Mouse (Mus musculus): Measurements from ENCODE around the gene Cbx8.
A peak's percentile ranks its signal among the peaks of the same experiment; 100 is the strongest.

The Cbx8 gene

DNA sequence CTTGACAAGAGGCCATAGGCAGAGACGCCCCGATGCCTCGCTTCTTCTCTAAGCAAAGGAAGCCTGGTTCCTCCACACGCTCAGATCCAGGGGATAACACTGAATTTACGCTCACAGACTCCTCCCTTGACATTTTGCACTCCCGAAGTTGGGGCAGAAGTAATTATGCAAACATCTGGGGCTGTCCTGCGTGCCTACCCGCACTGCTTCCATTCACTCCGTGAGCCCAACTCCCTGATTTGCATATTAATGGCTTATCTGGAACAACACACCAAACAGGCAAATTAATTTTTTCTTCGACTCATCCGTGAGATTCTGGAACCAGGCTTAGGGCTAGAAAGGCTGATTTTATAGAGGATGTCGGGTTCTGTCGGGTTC, 7.4 kb upstream of the Cbx8 start:
- no peak for DNase-seq

- no peak for DNase-seq
These were observed 6.7 kb upstream of the Cbx8 start for GRCm38 (mm10) chr11:119047261-119048132.

- DNase-seq, result peak; percentile 78
These were observed 6.0 kb upstream of the Cbx8 start for GRCm38 (mm10) chr11:119046601-119047245.

DNA sequence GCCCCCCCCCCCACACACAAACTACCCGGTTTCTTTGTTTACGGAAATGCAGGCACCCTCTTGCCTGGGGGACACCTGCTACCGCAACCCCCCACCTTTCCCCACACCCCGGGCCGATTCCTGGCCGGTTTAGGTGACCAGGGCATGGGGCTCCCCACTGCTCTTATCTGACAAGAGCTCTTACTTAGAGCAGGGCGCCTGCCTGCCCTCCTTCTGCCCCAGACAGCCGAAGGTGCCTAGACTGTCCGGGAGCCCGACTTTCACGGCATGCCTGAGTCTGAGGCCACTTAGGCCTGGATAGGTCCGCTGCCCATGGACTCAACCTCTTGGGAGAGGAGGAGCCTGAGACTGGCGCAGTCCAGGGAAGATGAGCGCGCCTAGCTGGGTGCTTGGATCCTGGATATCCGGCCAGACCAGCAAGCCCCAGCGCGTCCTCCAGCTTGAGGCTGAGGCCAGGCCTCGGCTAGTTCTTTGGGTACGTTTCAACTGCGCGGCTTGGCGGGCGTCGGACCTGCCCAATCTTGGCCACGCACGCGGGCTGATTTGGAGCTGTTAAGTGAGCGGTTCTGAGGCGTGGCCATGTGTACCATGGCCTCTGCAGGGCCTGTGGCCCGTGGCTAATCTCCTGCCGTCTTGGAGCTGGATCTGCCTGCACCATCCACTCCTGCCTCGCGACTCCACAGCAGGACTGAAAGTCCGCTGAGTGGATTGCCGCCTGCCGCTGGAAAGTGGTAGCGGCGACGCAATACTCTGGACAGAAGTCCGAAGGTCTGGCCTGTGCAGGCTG, 4.0 kb upstream of the Cbx8 start:
- DNase-seq, result peak; percentile 81

- no peak for DNase-seq
These were observed 3.2 kb upstream of the Cbx8 start for GRCm38 (mm10) chr11:119043761-119044550.

- DNase-seq, result no peak
These were observed 2.4 kb upstream of the Cbx8 start for GRCm38 (mm10) chr11:119043273-119043540.

DNA sequence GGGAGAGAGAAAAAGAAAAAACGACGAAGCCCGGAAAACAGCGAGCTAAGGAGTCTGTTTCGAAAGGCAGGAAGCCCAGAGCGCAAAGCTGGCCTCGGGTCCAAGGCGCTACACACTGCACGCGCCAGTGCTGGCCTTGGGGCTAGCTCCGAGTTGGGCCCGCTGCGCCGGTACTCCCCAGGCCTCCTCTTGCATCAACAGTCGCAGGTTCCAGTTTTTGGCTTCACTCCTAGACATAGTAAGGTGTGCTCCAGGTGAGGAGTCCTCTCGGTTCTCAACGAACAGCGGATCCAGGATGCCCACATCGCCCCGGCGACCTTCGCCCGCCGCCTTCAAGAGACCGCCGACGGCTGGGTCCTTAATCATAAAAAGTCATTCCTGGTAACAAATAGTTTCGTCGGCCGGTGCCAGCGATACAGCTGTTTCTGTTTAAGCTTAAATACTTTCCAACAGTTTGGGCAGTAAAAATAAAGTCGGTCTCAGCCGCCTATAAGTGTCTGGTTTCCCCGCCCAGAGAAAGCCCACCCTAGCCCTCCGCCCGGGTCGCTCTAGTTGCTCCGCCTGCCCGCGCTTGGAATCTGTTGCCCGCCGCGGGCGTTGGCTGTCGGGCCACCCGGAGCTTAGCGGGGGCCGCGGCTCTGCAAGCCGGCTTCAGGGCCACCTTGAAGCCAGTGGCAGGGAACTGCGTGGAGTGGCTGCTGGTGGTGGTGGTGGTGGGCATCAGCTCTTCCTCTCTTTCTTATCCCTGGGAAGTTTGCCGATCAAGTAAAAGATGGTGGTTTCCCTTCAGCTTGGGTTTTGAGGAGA, 1.9 kb upstream of the Cbx8 start:
- no peak for DNase-seq

- no peak for DNase-seq
These were observed 1.1 kb upstream of the Cbx8 start for GRCm38 (mm10) chr11:119041750-119042465.

GRCm38 (mm10) chr11:119041325-119041716, 552 bp upstream of the Cbx8 start:
- DNase-seq, result no peak

- no peak for DNase-seq
These were observed 847 bp downstream of the Cbx8 start for GRCm38 (mm10) chr11:119039732-119040512.

- no peak for DNase-seq
These were observed 1.9 kb downstream of the Cbx8 start for GRCm38 (mm10) chr11:119038744-119039484.

GRCm38 (mm10) chr11:119037780-119038401, 2.9 kb downstream of the Cbx8 start:
- DNase-seq, result no peak

- DNase-seq, result no peak
These were observed 3.6 kb downstream of the Cbx8 start for GRCm38 (mm10) chr11:119036934-119037779.

GRCm38 (mm10) chr11:119036447-119036846, 4.3 kb downstream of the Cbx8 start:
- DNase-seq, result no peak

GRCm38 (mm10) chr11:119035686-119036165, 5.0 kb downstream of the Cbx8 start:
- DNase-seq, result no peak

DNA sequence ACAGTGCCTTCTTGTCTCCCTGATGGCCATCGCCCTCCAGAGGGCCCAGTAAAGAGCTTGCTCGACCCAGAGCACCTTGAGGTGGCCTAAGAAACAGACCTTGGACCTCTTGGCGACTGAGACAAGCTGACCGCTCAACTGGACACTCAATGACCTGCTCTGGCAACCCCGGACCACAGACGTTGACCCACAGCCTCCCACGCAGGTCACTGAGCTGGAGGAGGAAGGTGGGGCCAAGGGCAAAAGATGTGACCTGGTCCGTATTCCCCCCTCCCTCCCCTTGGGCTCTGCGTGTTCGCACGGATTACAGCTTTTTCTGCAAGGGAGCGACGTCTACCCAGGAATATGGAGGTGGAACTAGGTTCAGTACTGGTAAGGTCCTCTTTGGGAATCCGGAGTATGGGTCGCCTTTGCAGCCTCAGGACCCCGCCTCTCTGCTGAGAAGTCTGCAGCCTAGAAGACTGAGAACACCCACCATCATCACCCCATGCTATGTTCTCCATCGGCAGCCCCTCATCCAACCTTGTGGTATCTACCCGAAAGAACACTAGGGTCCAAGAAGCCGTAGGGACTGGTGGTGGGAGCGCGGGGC, 5.6 kb downstream of the Cbx8 start:
- DNase-seq, result no peak

GRCm38 (mm10) chr11:119034635-119035034, 6.1 kb downstream of the Cbx8 start:
- no peak for DNase-seq
